Mouse (Mus musculus): ENCODE results near the gene Fam81a. TPM values are rescaled to one million over a fixed set of nuclear protein-coding genes. Genes with fewer than 3 reads are reported as not detected.
A peak's percentile ranks its signal among the peaks of the same experiment; 100 is the strongest.

Fam81a gene
- total and polyA plus RNA-seq, 2 experiments from 2014 or later: 22.3 to 28.2 TPM

GRCm38 (mm10) chr9:70135186-70135585 lies 7.2 kb downstream of the Fam81a start:
- Histone ChIP-seq H3K9me3 (replicated peaks; ENCODE audit: control insufficient read depth, low read length) (no peaks in the 10 kb centered on the region), H3K4me1 (ENCODE audit: control insufficient read depth, insufficient read depth) (peaks cover 7% of the 10 kb centered on the region), H3K4me3 (ENCODE audit: low read depth, low read length) (no peak overlapping the region), H3K27me3 (ENCODE audit: control insufficient read depth, insufficient read depth, low read length) (no peaks in the 10 kb centered on the region), H3K9ac (replicated peaks; ENCODE audit: low read depth, low read length) (no peak overlapping the region), H3K36me3 (replicated peaks; ENCODE audit: control insufficient read depth, insufficient read depth, low read length) (no peaks in the 10 kb centered on the region), H3K4me2 (ENCODE audit: low read depth, low read length) (no peak overlapping the region), H3K27ac (ENCODE audit: low read depth) (no peak overlapping the region)
- TF ChIP-seq EP300 (IDR thresholded peaks at IDR 0.05; ENCODE audit: low read depth) (no peak), CTCF (IDR thresholded peaks at IDR 0.05; ENCODE audit: low read depth) (no peak)
- WGBS: 88% methylated on average over 1 of the region's 1 CpGs
- no peak for DNase-seq (ENCODE audit: low spot score)
- no peak for ATAC-seq (ENCODE audit: insufficient read depth, low read depth)

- WGBS: 67% methylated on average over 5 of the region's 5 CpGs
- H3K9ac ChIP-seq (replicated peaks; ENCODE audit: low read depth, low read length): no peak overlapping the region
- TF ChIP-seq EP300 (IDR thresholded peaks at IDR 0.05; ENCODE audit: low read depth) (no peak), CTCF (IDR thresholded peaks at IDR 0.05; ENCODE audit: low read depth) (no peak)
- H3K4me3 ChIP-seq (ENCODE audit: low read depth, low read length): no peak overlapping the region
- no peaks in the 10 kb centered on the region for H3K27me3 ChIP-seq (ENCODE audit: control insufficient read depth, insufficient read depth, low read length)
- H3K27ac ChIP-seq (ENCODE audit: low read depth): no peak overlapping the region
- ATAC-seq (ENCODE audit: insufficient read depth, low read depth) (no peak), DNase-seq (ENCODE audit: low spot score) (no peak)
- no peaks in the 10 kb centered on the region for H3K9me3 ChIP-seq (replicated peaks; ENCODE audit: control insufficient read depth, low read length)
- H3K4me2 ChIP-seq (ENCODE audit: low read depth, low read length): no peak overlapping the region
- no peaks in the 10 kb centered on the region for H3K36me3 ChIP-seq (replicated peaks; ENCODE audit: control insufficient read depth, insufficient read depth, low read length)
- peaks cover 6% of the 10 kb centered on the region for H3K4me1 ChIP-seq (ENCODE audit: control insufficient read depth, insufficient read depth)
These were observed 7.6 kb downstream of the Fam81a start for GRCm38 (mm10) chr9:70134716-70135115.

- H3K4me1 ChIP-seq (ENCODE audit: control insufficient read depth, insufficient read depth): peaks cover 1% of the 10 kb centered on the region
- H3K9ac ChIP-seq (replicated peaks; ENCODE audit: low read depth, low read length): no peak overlapping the region
- DNase-seq (ENCODE audit: low spot score) (no peak), ATAC-seq (ENCODE audit: insufficient read depth, low read depth) (no peak)
- H3K9me3 ChIP-seq (replicated peaks; ENCODE audit: control insufficient read depth, low read length): no peaks in the 10 kb centered on the region
- no peaks in the 10 kb centered on the region for H3K27me3 ChIP-seq (ENCODE audit: control insufficient read depth, insufficient read depth, low read length)
- no peak overlapping the region for H3K4me3 ChIP-seq (ENCODE audit: low read depth, low read length)
- H3K27ac ChIP-seq (ENCODE audit: low read depth): no peak overlapping the region
- TF ChIP-seq EP300 (IDR thresholded peaks at IDR 0.05; ENCODE audit: low read depth): no peak
- TF ChIP-seq CTCF (IDR thresholded peaks at IDR 0.05; ENCODE audit: low read depth): no peak
- H3K36me3 ChIP-seq (replicated peaks; ENCODE audit: control insufficient read depth, insufficient read depth, low read length): no peaks in the 10 kb centered on the region
- H3K4me2 ChIP-seq (ENCODE audit: low read depth, low read length): no peak overlapping the region
- WGBS: 87% methylated on average over 9 of the region's 9 CpGs
These were observed 8.1 kb downstream of the Fam81a start for GRCm38 (mm10) chr9:70134215-70134614.

- Histone ChIP-seq H3K36me3 (replicated peaks; ENCODE audit: control insufficient read depth, insufficient read depth, low read length) (no peaks in the 10 kb centered on the region), H3K27ac (ENCODE audit: low read depth) (no peak overlapping the region), H3K9ac (replicated peaks; ENCODE audit: low read depth, low read length) (no peak overlapping the region), H3K4me2 (ENCODE audit: low read depth, low read length) (no peak overlapping the region), H3K27me3 (ENCODE audit: control insufficient read depth, insufficient read depth, low read length) (no peaks in the 10 kb centered on the region), H3K9me3 (replicated peaks; ENCODE audit: control insufficient read depth, low read length) (no peaks in the 10 kb centered on the region), H3K4me3 (ENCODE audit: low read depth, low read length) (no peak overlapping the region), H3K4me1 (ENCODE audit: control insufficient read depth, insufficient read depth) (no peaks in the 10 kb centered on the region)
- no peak for TF ChIP-seq CTCF (IDR thresholded peaks at IDR 0.05; ENCODE audit: low read depth)
- TF ChIP-seq EP300 (IDR thresholded peaks at IDR 0.05; ENCODE audit: low read depth): no peak
- ATAC-seq (ENCODE audit: insufficient read depth, low read depth) (no peak), DNase-seq (ENCODE audit: low spot score) (no peak)
- WGBS: 82% methylated on average over 5 of the region's 5 CpGs
These were observed 11.6 kb downstream of the Fam81a start for GRCm38 (mm10) chr9:70130786-70131185.

GRCm38 (mm10) chr9:70111869-70112286 lies 30.5 kb downstream of the Fam81a start:
- H3K9me3 ChIP-seq (replicated peaks; ENCODE audit: control insufficient read depth, low read length): no peaks in the 10 kb centered on the region
- 4% methylated on average over 10 of the region's 10 CpGs for WGBS
- H3K4me1 ChIP-seq (ENCODE audit: control insufficient read depth, insufficient read depth): no peaks in the 10 kb centered on the region
- H3K4me3 ChIP-seq (ENCODE audit: low read depth, low read length): 0 out of 2 replicates have a peak overlapping the region, but pooled peaks have one; percentile 4
- DNase-seq (ENCODE audit: low spot score) (no peak), ATAC-seq (ENCODE audit: insufficient read depth, low read depth) (no peak)
- TF ChIP-seq EP300 (IDR thresholded peaks at IDR 0.05; ENCODE audit: low read depth) (no peak), CTCF (IDR thresholded peaks at IDR 0.05; ENCODE audit: low read depth) (no peak)
- H3K9ac ChIP-seq (replicated peaks; ENCODE audit: low read depth, low read length): no peak overlapping the region
- no peak overlapping the region for H3K27ac ChIP-seq (ENCODE audit: low read depth)
- no peaks in the 10 kb centered on the region for H3K36me3 ChIP-seq (replicated peaks; ENCODE audit: control insufficient read depth, insufficient read depth, low read length)
- H3K4me2 ChIP-seq (ENCODE audit: low read depth, low read length): peak overlapping the region; percentile 28
- no peaks in the 10 kb centered on the region for H3K27me3 ChIP-seq (ENCODE audit: control insufficient read depth, insufficient read depth, low read length)

GRCm38 (mm10) chr9:70110871-70111270 lies 31.5 kb downstream of the Fam81a start:
- Histone ChIP-seq H3K4me3 (ENCODE audit: low read depth, low read length) (no peak overlapping the region), H3K9ac (replicated peaks; ENCODE audit: low read depth, low read length) (no peak overlapping the region), H3K9me3 (replicated peaks; ENCODE audit: control insufficient read depth, low read length) (no peaks in the 10 kb centered on the region), H3K36me3 (replicated peaks; ENCODE audit: control insufficient read depth, insufficient read depth, low read length) (no peaks in the 10 kb centered on the region), H3K4me1 (ENCODE audit: control insufficient read depth, insufficient read depth) (no peaks in the 10 kb centered on the region), H3K27me3 (ENCODE audit: control insufficient read depth, insufficient read depth, low read length) (no peaks in the 10 kb centered on the region), H3K4me2 (ENCODE audit: low read depth, low read length) (no peak overlapping the region), H3K27ac (ENCODE audit: low read depth) (no peak overlapping the region)
- ATAC-seq (ENCODE audit: insufficient read depth, low read depth) (no peak), DNase-seq (ENCODE audit: low spot score) (no peak)
- TF ChIP-seq CTCF (IDR thresholded peaks at IDR 0.05; ENCODE audit: low read depth): no peak
- TF ChIP-seq EP300 (IDR thresholded peaks at IDR 0.05; ENCODE audit: low read depth): no peak
- WGBS: 65% methylated on average over 7 of the region's 7 CpGs

Data from heart, postnatal 0 days (tissue).